Mouse (Mus musculus) forebrain, embryonic 16.5 days (tissue): ENCODE data around the gene Fip1l1. TPM values are rescaled to one million over a fixed set of nuclear protein-coding genes. Genes with fewer than 3 reads are reported as not detected.

Experiments used
- ATAC-seq: fragments of 200-750 bp; cut with Nextera tagmentation; 2 replicates; pipeline ENCODE4 v1.8.0; 2017; ENCODE audit warnings: mild to moderate bottlenecking, moderate library complexity
- H3K27ac ChIP-seq: fragments of 300-500 bp; sonication (generic); 2 replicates; pipeline ENCODE4 v1.5.1; 2014; ENCODE audit warnings: low read length, control low read depth
- H3K27me3 ChIP-seq: fragments of 300-500 bp; sonication (generic); replicated peaks from 2 replicates; pipeline ENCODE4 v1.6.1; 2014; ENCODE audit warnings: low read length; ENCODE audit not compliant: control insufficient read depth, insufficient read depth
- H3K36me3 ChIP-seq: fragments of 300-500 bp; sonication (generic); 2 replicates; pipeline ENCODE4 v1.6.1; 2014; ENCODE audit not compliant: control insufficient read depth, insufficient read depth
- H3K4me1 ChIP-seq: fragments of 300-500 bp; sonication (generic); replicated peaks from 2 replicates; pipeline ENCODE4 v1.6.1; 2014; ENCODE audit warnings: low read length; ENCODE audit not compliant: control insufficient read depth, insufficient read depth
- H3K4me2 ChIP-seq: fragments of 300-500 bp; sonication (generic); 2 replicates; pipeline ENCODE4 v1.6.1; 2014; ENCODE audit warnings: mild to moderate bottlenecking, low read length, control low read depth
- H3K4me3 ChIP-seq: fragments of 300-500 bp; sonication (generic); replicated peaks from 2 replicates; pipeline ENCODE4 v1.5.1; 2014; ENCODE audit warnings: mild to moderate bottlenecking, low read length, control low read depth
- H3K9ac ChIP-seq: fragments of 300-500 bp; sonication (generic); replicated peaks from 2 replicates; pipeline ENCODE4 v1.6.1; 2014; ENCODE audit warnings: low read depth, low read length, control low read depth
- H3K9me3 ChIP-seq: fragments of 300-500 bp; sonication (generic); 2 replicates; pipeline ENCODE4 v1.6.1; 2016; ENCODE audit warnings: low read length; ENCODE audit not compliant: control insufficient read depth
- WGBS: fragments of 180-500 bp; shearing (Covaris S2); extraction: QIAGEN DNeasy Blood & Tissue Kit; methylation state at CpG from one replicate; pipeline ENCODE4 v1.1.7; 2014; 5-methylcytosine and 5-hydroxymethylcytosine counted together
- polyA plus RNA-seq: library from polyadenylated mRNA; unstranded; fragments of >200 nt; fragmentation: Nextera tagmentation; extraction: Ambion mirVana; gene quantifications from 2 replicates; pipeline ENCODE4 v1.2.1, GENCODE M21; 2015

Fip1l1 gene
- 87.1 and 99.3 TPM in 2 replicates for polyA plus RNA-seq

DNA sequence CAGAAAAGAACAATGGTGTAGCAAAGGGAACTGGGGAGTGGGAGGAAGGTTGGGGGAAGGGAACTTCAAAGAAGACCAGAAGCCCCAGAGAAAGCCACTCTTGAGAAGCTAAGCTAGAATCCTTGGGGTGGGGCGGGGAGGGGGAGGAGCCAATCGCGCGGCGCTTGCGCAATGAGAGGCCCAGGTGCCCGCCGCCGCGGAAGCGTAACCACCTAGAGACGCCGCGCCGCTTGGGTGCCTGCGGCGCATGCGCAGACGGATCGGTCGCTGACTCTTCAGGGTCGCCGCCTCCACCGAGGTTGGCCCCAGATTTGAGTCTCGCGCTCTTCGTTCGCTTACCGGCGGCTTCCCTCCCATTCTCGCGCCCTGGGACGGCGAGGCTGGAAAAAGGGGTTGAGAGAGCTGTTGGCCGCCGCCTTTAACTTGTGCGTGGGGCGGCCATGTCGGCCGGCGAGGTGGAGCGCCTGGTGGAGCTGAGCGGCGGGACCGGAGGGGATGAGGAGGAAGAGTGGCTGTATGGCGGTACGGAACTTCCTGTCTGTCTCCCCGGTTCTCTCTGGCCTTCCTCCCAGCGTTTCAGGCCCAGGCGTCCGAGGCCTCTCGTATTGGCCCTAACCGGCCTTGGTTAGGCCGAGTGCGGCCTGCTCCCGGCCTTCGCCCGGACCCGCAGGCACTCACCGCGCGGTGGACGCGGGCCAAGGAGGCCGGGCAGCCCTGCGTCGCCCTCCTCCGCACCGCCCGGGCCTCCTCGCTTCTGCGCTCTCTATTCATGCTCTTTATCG lies at the start of gene Fip1l1:
Fip1l1 (plus strand) TSS at position 210 of the 782 bp plus-strand sequence.
- Histone ChIP-seq H3K27me3 (no peaks in the 10 kb centered on the region), H3K4me1 (peaks cover 25% of the 10 kb centered on the region), H3K4me2 (peak within 1 kb of the TSS; percentile 54), H3K36me3 (no peaks in the 10 kb centered on the region), H3K9ac (peak within 1 kb of the TSS; percentile 92), H3K9me3 (no peaks in the 10 kb centered on the region), H3K27ac (peak within 1 kb of the TSS; percentile 93), H3K4me3 (peak within 1 kb of the TSS; percentile 96)
- under 1% methylated on average over 69 of the region's 73 CpGs for WGBS
- peak; percentile 90 for ATAC-seq

DNA sequence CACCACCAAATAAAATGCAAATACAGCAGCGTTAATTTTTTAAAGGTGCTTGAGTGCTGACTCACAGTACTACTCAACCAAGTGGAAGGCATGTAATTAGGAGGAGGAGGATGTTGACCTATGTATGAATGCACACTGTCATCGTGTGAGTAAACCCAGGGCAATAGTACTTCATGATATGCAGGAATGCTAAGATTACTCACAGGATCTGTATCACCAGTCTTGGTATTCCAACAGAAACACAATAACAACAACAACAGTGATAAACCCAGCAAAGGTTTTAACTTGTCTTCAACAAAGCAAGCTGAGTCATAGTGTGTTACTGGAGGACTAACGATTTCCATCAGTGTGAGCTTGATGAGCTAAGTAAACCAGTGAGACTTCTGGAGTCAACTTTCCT lies 42.5 kb upstream of the Fip1l1 start:
- Histone ChIP-seq H3K9ac (no peak overlapping the region), H3K4me2 (no peak overlapping the region), H3K4me3 (no peak overlapping the region), H3K36me3 (no peaks in the 10 kb centered on the region), H3K4me1 (no peaks in the 10 kb centered on the region), H3K27me3 (no peaks in the 10 kb centered on the region), H3K9me3 (no peaks in the 10 kb centered on the region), H3K27ac (no peak overlapping the region)
- WGBS, result 89% methylated on average over 3 of the region's 3 CpGs
- no peak for ATAC-seq

- ATAC-seq, result peak; percentile 74; the same call in 1 of the 2 replicates
Observed at GRCm38 (mm10) chr5:74511686-74512085, 23.6 kb upstream of the Fip1l1 start.

GRCm38 (mm10) chr5:74527025-74527424 lies 8.2 kb upstream of the Fip1l1 start:
- no peaks in the 10 kb centered on the region for H3K36me3 ChIP-seq
- H3K4me1 ChIP-seq, result peaks cover 29% of the 10 kb centered on the region
- no peak overlapping the region for H3K4me2 ChIP-seq
- H3K27me3 ChIP-seq, result no peaks in the 10 kb centered on the region
- no peak overlapping the region for H3K4me3 ChIP-seq
- no peak for ATAC-seq
- no peak overlapping the region for H3K9ac ChIP-seq
- H3K9me3 ChIP-seq, result no peaks in the 10 kb centered on the region
- 81% methylated on average over 5 of the region's 5 CpGs for WGBS
- H3K27ac ChIP-seq, result no peak overlapping the region

More at GRCm38 (mm10) chr5:74511686-74512085, 23.6 kb upstream of the Fip1l1 start:
- H3K4me2 ChIP-seq, result no peak overlapping the region
- H3K27ac ChIP-seq, result no peak overlapping the region
- H3K4me3 ChIP-seq, result no peak overlapping the region
- H3K9ac ChIP-seq, result no peak overlapping the region
- H3K4me1 ChIP-seq, result peaks cover 2% of the 10 kb centered on the region
- no peaks in the 10 kb centered on the region for H3K36me3 ChIP-seq
- H3K9me3 ChIP-seq, result no peaks in the 10 kb centered on the region
- H3K27me3 ChIP-seq, result no peaks in the 10 kb centered on the region

DNA sequence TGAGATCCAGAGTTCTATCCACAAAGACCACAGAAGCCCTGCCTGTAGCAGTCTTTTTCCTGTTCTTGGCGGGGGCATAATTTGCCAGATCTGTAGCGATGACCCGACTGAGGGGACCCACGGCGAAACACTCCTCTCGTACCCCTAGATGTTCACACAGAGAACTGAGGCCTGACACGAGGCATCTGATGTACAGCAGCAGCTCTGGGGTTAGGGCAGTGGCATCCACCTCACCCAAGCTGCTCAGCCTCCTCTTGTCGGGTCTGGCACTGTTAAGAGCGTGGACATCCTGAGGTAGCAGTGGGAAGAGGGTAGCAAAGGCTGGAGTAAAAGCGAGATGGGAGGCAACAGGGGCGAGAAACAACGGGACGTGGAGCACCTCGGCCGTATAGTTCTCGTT lies 4.5 kb upstream of the Fip1l1 start:
- no peaks in the 10 kb centered on the region for H3K27me3 ChIP-seq
- no peak for ATAC-seq
- 22% methylated on average over 16 of the region's 16 CpGs for WGBS
- H3K4me3 ChIP-seq, result peak overlapping the region; percentile 91
- no peaks in the 10 kb centered on the region for H3K9me3 ChIP-seq
- H3K4me2 ChIP-seq, result peak overlapping the region; percentile 98
- no peak overlapping the region for H3K27ac ChIP-seq
- H3K36me3 ChIP-seq, result no peaks in the 10 kb centered on the region
- peaks cover 34% of the 10 kb centered on the region for H3K4me1 ChIP-seq
- H3K9ac ChIP-seq, result peak overlapping the region; percentile 63

- peak; percentile 87 for ATAC-seq
- Histone ChIP-seq H3K9ac (peak within 1 kb of the TSS; percentile 63), H3K36me3 (no peaks in the 10 kb centered on the region), H3K27ac (no peak within 1 kb of the TSS), H3K4me3 (peak within 1 kb of the TSS; percentile 91), H3K9me3 (no peaks in the 10 kb centered on the region), H3K4me1 (peaks cover 39% of the 10 kb centered on the region), H3K27me3 (no peaks in the 10 kb centered on the region), H3K4me2 (peak within 1 kb of the TSS; percentile 98)
- 7% methylated on average over 35 of the region's 35 CpGs for WGBS
Observed at GRCm38 (mm10) chr5:74531630-74532280, 3.5 kb upstream of the Fip1l1 start, which contains the start of gene Scfd2. Gene Scfd2, minus strand, starts transcription at chr5:74531759.

GRCm38 (mm10) chr5:74536180-74536947 lies 1.1 kb downstream of the Fip1l1 start:
- no peaks in the 10 kb centered on the region for H3K27me3 ChIP-seq
- peaks cover 18% of the 10 kb centered on the region for H3K4me1 ChIP-seq
- no peaks in the 10 kb centered on the region for H3K36me3 ChIP-seq
- H3K9me3 ChIP-seq, result no peaks in the 10 kb centered on the region
- H3K27ac ChIP-seq, result no peak overlapping the region; the same call in 1 of the 2 replicates
- H3K4me2 ChIP-seq, result peak overlapping the region; percentile 54
- ATAC-seq, result no peak
- H3K4me3 ChIP-seq, result peak overlapping the region; percentile 96
- H3K9ac ChIP-seq, result peak overlapping the region; percentile 92
- 46% methylated on average over 12 of the region's 12 CpGs for WGBS

DNA sequence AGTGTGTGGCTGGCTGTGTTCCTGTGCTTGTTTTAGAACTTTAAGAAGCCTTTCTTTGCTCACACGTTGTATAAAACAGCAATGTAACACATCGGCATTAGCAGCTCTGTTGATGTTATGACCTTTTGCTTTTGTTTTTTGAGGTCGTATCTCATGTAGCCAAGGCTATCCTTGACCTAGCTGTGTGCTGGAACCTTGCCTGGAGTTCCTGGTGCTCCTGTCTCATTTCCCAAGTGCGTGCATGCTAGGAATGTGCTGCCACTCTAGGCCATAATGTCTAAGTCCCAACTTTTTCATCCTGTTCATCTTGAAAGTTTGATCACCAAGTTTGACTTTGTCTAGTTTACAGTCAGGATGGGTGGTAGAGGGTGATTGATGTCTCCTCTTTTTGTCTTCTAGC lies 10.4 kb downstream of the Fip1l1 start:
- Histone ChIP-seq H3K36me3 (peaks cover 18% of the 10 kb centered on the region), H3K27me3 (no peaks in the 10 kb centered on the region), H3K4me2 (no peak overlapping the region), H3K4me3 (no peak overlapping the region), H3K9me3 (no peaks in the 10 kb centered on the region), H3K27ac (no peak overlapping the region), H3K4me1 (no peaks in the 10 kb centered on the region), H3K9ac (no peak overlapping the region)
- ATAC-seq, result no peak
- 87% methylated on average over 4 of the region's 4 CpGs for WGBS

DNA sequence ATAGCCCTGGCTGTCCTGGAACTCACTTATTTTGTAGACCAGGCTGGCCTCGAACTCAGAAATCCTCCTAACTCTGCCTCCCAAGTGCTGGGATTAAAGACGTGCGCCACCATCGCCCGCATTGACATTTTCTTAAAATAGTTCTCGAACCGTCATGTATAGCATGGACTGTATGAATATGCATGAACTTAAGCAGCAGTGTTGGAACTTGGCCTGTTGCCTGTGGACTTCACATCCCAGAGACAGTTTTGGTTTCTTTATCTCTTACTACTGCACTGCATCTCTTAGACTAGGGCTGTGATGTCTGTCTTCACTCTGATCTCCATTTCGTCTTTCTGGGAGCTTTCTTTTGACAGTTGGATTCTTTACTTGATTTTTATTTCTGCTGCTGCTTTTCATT lies 14.3 kb downstream of the Fip1l1 start:
- H3K9me3 ChIP-seq, result no peaks in the 10 kb centered on the region
- no peak overlapping the region for H3K4me2 ChIP-seq
- ATAC-seq, result no peak
- WGBS, result 69% methylated on average over 8 of the region's 8 CpGs
- peaks cover 18% of the 10 kb centered on the region for H3K36me3 ChIP-seq
- H3K9ac ChIP-seq, result no peak overlapping the region
- no peaks in the 10 kb centered on the region for H3K27me3 ChIP-seq
- H3K4me3 ChIP-seq, result no peak overlapping the region
- no peak overlapping the region for H3K27ac ChIP-seq
- no peaks in the 10 kb centered on the region for H3K4me1 ChIP-seq
